Mouse (Mus musculus) midbrain, embryonic 15.5 days (tissue): ENCODE results near the gene Trpm5. TPM values are rescaled to one million over a fixed set of nuclear protein-coding genes. Genes with fewer than 3 reads are reported as not detected.

Source experiments
- ATAC-seq: fragments of 200-750 bp; cut with Nextera tagmentation; replicated peaks from 2 replicates; pipeline ENCODE4 v1.8.0; 2017; ENCODE audit warnings: moderate TSS enrichment
- H3K27ac ChIP-seq: fragments of 300-500 bp; sonication (generic); 2 replicates; pipeline ENCODE4 v1.5.1; 2015; ENCODE audit warnings: mild to moderate bottlenecking, inconsistent platforms
- H3K27me3 ChIP-seq: fragments of 300-500 bp; sonication (generic); replicated peaks from 2 replicates; pipeline ENCODE4 v1.6.1; 2015; ENCODE audit warnings: inconsistent platforms
- H3K36me3 ChIP-seq: fragments of 300-500 bp; sonication (generic); replicated peaks from 2 replicates; pipeline ENCODE4 v1.6.1; 2015; ENCODE audit warnings: inconsistent platforms
- H3K4me1 ChIP-seq: fragments of 300-500 bp; sonication (generic); 2 replicates; pipeline ENCODE4 v1.6.1; 2015; ENCODE audit warnings: inconsistent platforms
- H3K4me2 ChIP-seq: fragments of 300-500 bp; sonication (generic); 2 replicates; pipeline ENCODE4 v1.6.1; 2015; ENCODE audit warnings: inconsistent platforms, mild to moderate bottlenecking, moderate library complexity
- H3K4me3 ChIP-seq: fragments of 300-500 bp; sonication (generic); 2 replicates; pipeline ENCODE4 v1.5.1; 2015; ENCODE audit warnings: mild to moderate bottlenecking, inconsistent platforms
- H3K9ac ChIP-seq: fragments of 300-500 bp; sonication (generic); 2 replicates; pipeline ENCODE4 v1.6.1; 2015; ENCODE audit warnings: mild to moderate bottlenecking, inconsistent platforms
- H3K9me3 ChIP-seq: fragments of 300-500 bp; sonication (generic); 2 replicates; pipeline ENCODE4 v1.6.1; 2016; ENCODE audit warnings: inconsistent platforms
- WGBS: fragments of 180-500 bp; shearing (Covaris S2); methylation state at CpG from one replicate; pipeline ENCODE4 v1.1.7; 2015; ENCODE audit warnings: mixed read lengths; 5-methylcytosine and 5-hydroxymethylcytosine counted together
- polyA plus RNA-seq: library from polyadenylated mRNA; unstranded; fragments of >200 nt; fragmentation: Nextera tagmentation; extraction: Ambion mirVana; gene quantifications from 2 replicates; pipeline ENCODE4 v1.2.1, GENCODE M21; 2015

Gene Trpm5
- polyA plus RNA-seq, 1 experiment from 2014 or later = 1.6 TPM

GRCm38 (mm10) chr7:143116521-143116920, 22.1 kb upstream of the Trpm5 start:
- WGBS = 79% methylated on average over 5 of the region's 5 CpGs
- Histone ChIP-seq H3K9me3 (no peaks in the 10 kb centered on the region; the same call in 1 of the 2 replicates), H3K4me1 (no peaks in the 10 kb centered on the region), H3K4me2 (no peak overlapping the region), H3K27ac (no peak overlapping the region), H3K4me3 (no peak overlapping the region), H3K27me3 (no peaks in the 10 kb centered on the region), H3K36me3 (no peaks in the 10 kb centered on the region), H3K9ac (no peak overlapping the region)
- ATAC-seq = no peak

GRCm38 (mm10) chr7:143114773-143115172, 20.3 kb upstream of the Trpm5 start:
- Histone ChIP-seq H3K27me3 (no peaks in the 10 kb centered on the region; the same call in 1 of the 2 replicates), H3K9me3 (no peaks in the 10 kb centered on the region; the same call in 1 of the 2 replicates), H3K4me3 (no peak overlapping the region), H3K27ac (no peak overlapping the region), H3K36me3 (no peaks in the 10 kb centered on the region), H3K4me1 (no peaks in the 10 kb centered on the region), H3K4me2 (no peak overlapping the region), H3K9ac (no peak overlapping the region)
- ATAC-seq = no peak

- peaks cover 17% of the 10 kb centered on the region for H3K27me3 ChIP-seq
- H3K4me3 ChIP-seq = no peak overlapping the region
- H3K4me2 ChIP-seq = no peak overlapping the region
- peaks cover 4% of the 10 kb centered on the region; the same call in 1 of the 2 replicates for H3K4me1 ChIP-seq
- H3K36me3 ChIP-seq = no peaks in the 10 kb centered on the region
- no peak overlapping the region for H3K9ac ChIP-seq
- no peak overlapping the region for H3K27ac ChIP-seq
- H3K9me3 ChIP-seq = no peaks in the 10 kb centered on the region; the same call in 1 of the 2 replicates
- WGBS = 36% methylated on average over 1 of the region's 1 CpGs
- ATAC-seq = no peak
These were observed 18.0 kb upstream of the Trpm5 start for GRCm38 (mm10) chr7:143112395-143112794.

- no peak overlapping the region for H3K4me3 ChIP-seq
These were observed 17.3 kb upstream of the Trpm5 start for GRCm38 (mm10) chr7:143111719-143112118.

GRCm38 (mm10) chr7:143110803-143111202, 16.4 kb upstream of the Trpm5 start:
- H3K4me3 ChIP-seq = no peak overlapping the region

More at GRCm38 (mm10) chr7:143111719-143112118, 17.3 kb upstream of the Trpm5 start:
- Histone ChIP-seq H3K36me3 (no peaks in the 10 kb centered on the region), H3K27ac (no peak overlapping the region), H3K27me3 (peaks cover 24% of the 10 kb centered on the region), H3K9me3 (no peaks in the 10 kb centered on the region; the same call in 1 of the 2 replicates), H3K9ac (no peak overlapping the region), H3K4me1 (peaks cover 11% of the 10 kb centered on the region; the same call in 1 of the 2 replicates), H3K4me2 (no peak overlapping the region)
- 68% methylated on average over 4 of the region's 4 CpGs for WGBS
- ATAC-seq = no peak

GRCm38 (mm10) chr7:143109696-143110095, 15.3 kb upstream of the Trpm5 start:
- Histone ChIP-seq H3K9me3 (no peaks in the 10 kb centered on the region), H3K36me3 (no peaks in the 10 kb centered on the region), H3K27me3 (peaks cover 40% of the 10 kb centered on the region), H3K4me2 (no peak overlapping the region), H3K9ac (no peak overlapping the region), H3K4me3 (no peak overlapping the region), H3K27ac (no peak overlapping the region), H3K4me1 (peaks cover 11% of the 10 kb centered on the region; the same call in 1 of the 2 replicates)
- ATAC-seq = no peak
- WGBS = 63% methylated on average over 3 of the region's 3 CpGs

More at GRCm38 (mm10) chr7:143110803-143111202, 16.4 kb upstream of the Trpm5 start:
- Histone ChIP-seq H3K27ac (no peak overlapping the region), H3K27me3 (peaks cover 33% of the 10 kb centered on the region), H3K4me1 (peaks cover 11% of the 10 kb centered on the region; the same call in 1 of the 2 replicates), H3K36me3 (no peaks in the 10 kb centered on the region), H3K4me2 (no peak overlapping the region), H3K9me3 (no peaks in the 10 kb centered on the region; the same call in 1 of the 2 replicates), H3K9ac (no peak overlapping the region)
- no peak for ATAC-seq
- 67% methylated on average over 1 of the region's 1 CpGs for WGBS

- H3K4me3 ChIP-seq = no peak overlapping the region
- ATAC-seq = no peak
These were observed 14.7 kb upstream of the Trpm5 start for GRCm38 (mm10) chr7:143108996-143109660.

GRCm38 (mm10) chr7:143108200-143108599, 13.8 kb upstream of the Trpm5 start:
- Histone ChIP-seq H3K4me2 (no peak overlapping the region), H3K27ac (no peak overlapping the region), H3K27me3 (peaks cover 40% of the 10 kb centered on the region), H3K4me3 (no peak overlapping the region), H3K4me1 (peaks cover 11% of the 10 kb centered on the region; the same call in 1 of the 2 replicates), H3K36me3 (no peaks in the 10 kb centered on the region), H3K9ac (no peak overlapping the region), H3K9me3 (no peaks in the 10 kb centered on the region)
- WGBS = 39% methylated on average over 5 of the region's 5 CpGs
- no peak for ATAC-seq

More at GRCm38 (mm10) chr7:143108996-143109660, 14.7 kb upstream of the Trpm5 start:
- H3K9ac ChIP-seq = no peak overlapping the region
- no peaks in the 10 kb centered on the region for H3K36me3 ChIP-seq
- no peak overlapping the region for H3K27ac ChIP-seq
- no peak overlapping the region for H3K4me2 ChIP-seq
- no peaks in the 10 kb centered on the region for H3K9me3 ChIP-seq
- WGBS = 33% methylated on average over 3 of the region's 3 CpGs
- peaks cover 11% of the 10 kb centered on the region; the same call in 1 of the 2 replicates for H3K4me1 ChIP-seq
- peaks cover 40% of the 10 kb centered on the region for H3K27me3 ChIP-seq

- Histone ChIP-seq H3K9ac (no peak overlapping the region), H3K9me3 (no peaks in the 10 kb centered on the region), H3K4me1 (peaks cover 11% of the 10 kb centered on the region; the same call in 1 of the 2 replicates), H3K27ac (no peak overlapping the region), H3K36me3 (no peaks in the 10 kb centered on the region), H3K4me2 (peak overlapping the region; percentile 46), H3K27me3 (peaks cover 40% of the 10 kb centered on the region), H3K4me3 (peak overlapping the region; percentile 26)
- no peak for ATAC-seq
- WGBS = 7% methylated on average over 55 of the region's 57 CpGs
These were observed 12.4 kb upstream of the Trpm5 start for GRCm38 (mm10) chr7:143106672-143107465.

GRCm38 (mm10) chr7:143106062-143106461, 11.6 kb upstream of the Trpm5 start, which contains the start of gene Kcnq1:
Kcnq1 (plus strand) TSS chr7:143106362.
- peak within 1 kb of the TSS; percentile 46 for H3K4me2 ChIP-seq
- 0 out of 2 replicates have a peak, but pooled peaks cover 3% of the 10 kb centered on the region for H3K9me3 ChIP-seq
- peaks cover 11% of the 10 kb centered on the region; the same call in 1 of the 2 replicates for H3K4me1 ChIP-seq
- no peaks in the 10 kb centered on the region for H3K36me3 ChIP-seq
- no peak for ATAC-seq
- 70% methylated on average over 4 of the region's 4 CpGs for WGBS
- H3K4me3 ChIP-seq = peak within 1 kb of the TSS; percentile 26
- H3K9ac ChIP-seq = no peak within 1 kb of the TSS
- H3K27ac ChIP-seq = no peak within 1 kb of the TSS
- peaks cover 40% of the 10 kb centered on the region for H3K27me3 ChIP-seq

GRCm38 (mm10) chr7:143105258-143105897, 10.9 kb upstream of the Trpm5 start:
- WGBS = 59% methylated on average over 11 of the region's 11 CpGs
- Histone ChIP-seq H3K27ac (no peak overlapping the region), H3K4me3 (no peak overlapping the region), H3K36me3 (no peaks in the 10 kb centered on the region), H3K27me3 (peaks cover 40% of the 10 kb centered on the region), H3K9me3 (0 out of 2 replicates have a peak, but pooled peaks cover 3% of the 10 kb centered on the region), H3K4me2 (no peak overlapping the region), H3K4me1 (peaks cover 11% of the 10 kb centered on the region; the same call in 1 of the 2 replicates), H3K9ac (no peak overlapping the region)
- no peak for ATAC-seq

- Histone ChIP-seq H3K36me3 (no peaks in the 10 kb centered on the region), H3K9ac (no peak overlapping the region), H3K4me1 (no peaks in the 10 kb centered on the region), H3K27me3 (peaks cover 7% of the 10 kb centered on the region), H3K4me3 (no peak overlapping the region), H3K9me3 (0 out of 2 replicates have a peak, but pooled peaks cover 3% of the 10 kb centered on the region), H3K4me2 (no peak overlapping the region), H3K27ac (no peak overlapping the region)
- 71% methylated on average over 4 of the region's 4 CpGs for WGBS
- no peak for ATAC-seq
These were observed 6.3 kb upstream of the Trpm5 start for GRCm38 (mm10) chr7:143100759-143101158.
